Mouse (Mus musculus) liver, embryonic 16.5 days (tissue): ENCODE results near the gene Gnmt. TPM values are rescaled to one million over a fixed set of nuclear protein-coding genes. Genes with fewer than 3 reads are reported as not detected.

ENCODE experiments used
- ATAC-seq: fragments of 200-750 bp; cut with Nextera tagmentation; 2 replicates; pipeline ENCODE4 v1.8.0; 2017; ENCODE audit warnings: low read depth, mild to moderate bottlenecking, moderate number of reproducible peaks, moderate library complexity
- H3K27ac ChIP-seq: fragments of 300-500 bp; sonication (generic); 2 replicates; pipeline ENCODE4 v1.5.1; 2014; ENCODE audit warnings: mild to moderate bottlenecking, low read length
- H3K27me3 ChIP-seq: fragments of 300-500 bp; sonication (generic); 2 replicates; pipeline ENCODE4 v1.6.1; 2014; ENCODE audit warnings: low read depth, low read length, mixed read lengths; ENCODE audit not compliant: control insufficient read depth, insufficient read depth
- H3K36me3 ChIP-seq: fragments of 300-500 bp; sonication (generic); 2 replicates; pipeline ENCODE4 v1.6.1; 2014; ENCODE audit warnings: mild to moderate bottlenecking; ENCODE audit not compliant: control insufficient read depth, insufficient read depth
- H3K4me1 ChIP-seq: fragments of 300-500 bp; sonication (generic); 2 replicates; pipeline ENCODE4 v1.6.1; 2014; ENCODE audit warnings: low read depth, low read length, mixed read lengths; ENCODE audit not compliant: control insufficient read depth
- H3K4me2 ChIP-seq: fragments of 300-500 bp; sonication (generic); 2 replicates; pipeline ENCODE4 v1.6.1; 2014; ENCODE audit warnings: low read depth, low read length, mixed read lengths
- H3K4me3 ChIP-seq: fragments of 300-500 bp; sonication (generic); 2 replicates; pipeline ENCODE4 v1.5.1; 2014; ENCODE audit warnings: low read depth, mild to moderate bottlenecking, low read length
- H3K9ac ChIP-seq: fragments of 300-500 bp; sonication (generic); 2 replicates; pipeline ENCODE4 v1.6.1; 2014; ENCODE audit warnings: low read depth, low read length
- H3K9me3 ChIP-seq: fragments of 300-500 bp; sonication (generic); replicated peaks from 2 replicates; pipeline ENCODE4 v1.6.1; 2016; ENCODE audit warnings: low read length; ENCODE audit not compliant: control insufficient read depth
- WGBS: fragments of 180-500 bp; shearing (Covaris S2); extraction: QIAGEN DNeasy Blood & Tissue Kit; methylation state at CpG from one replicate; pipeline ENCODE4 v1.1.7; 2014; ENCODE audit not compliant: insufficient replicate concordance; 5-methylcytosine and 5-hydroxymethylcytosine counted together
- polyA plus RNA-seq: library from polyadenylated mRNA; unstranded; fragments of >200 nt; fragmentation: Nextera tagmentation; extraction: Ambion mirVana; gene quantifications from 2 replicates; pipeline ENCODE4 v1.2.1, GENCODE M21; 2015

Gene Gnmt
- polyA plus RNA-seq, 1 experiment from 2014 or later: 152 TPM

- H3K36me3 ChIP-seq: peaks cover 2% of the 10 kb centered on the region; the same call in 1 of the 2 replicates
- WGBS: 74% methylated on average over 5 of the region's 5 CpGs
- H3K9me3 ChIP-seq: no peaks in the 10 kb centered on the region
- peaks cover 15% of the 10 kb centered on the region for H3K4me1 ChIP-seq
- no peak overlapping the region for H3K27ac ChIP-seq
- H3K9ac ChIP-seq: no peak overlapping the region
- H3K4me3 ChIP-seq: no peak overlapping the region
- H3K27me3 ChIP-seq: no peaks in the 10 kb centered on the region
- ATAC-seq: no peak
- H3K4me2 ChIP-seq: no peak overlapping the region
These were observed 20.3 kb upstream of the Gnmt start for GRCm38 (mm10) chr17:46749282-46749681.

- no peak for ATAC-seq
- Histone ChIP-seq H3K4me2 (no peak overlapping the region), H3K9ac (no peak overlapping the region), H3K36me3 (peaks cover 2% of the 10 kb centered on the region; the same call in 1 of the 2 replicates), H3K27ac (no peak overlapping the region), H3K4me3 (no peak overlapping the region), H3K9me3 (no peaks in the 10 kb centered on the region), H3K4me1 (peaks cover 15% of the 10 kb centered on the region), H3K27me3 (no peaks in the 10 kb centered on the region)
- WGBS: 61% methylated on average over 2 of the region's 2 CpGs
These were observed 18.8 kb upstream of the Gnmt start for GRCm38 (mm10) chr17:46747806-46748205.

- Histone ChIP-seq H3K4me1 (peaks cover 9% of the 10 kb centered on the region), H3K9me3 (no peaks in the 10 kb centered on the region), H3K9ac (no peak overlapping the region), H3K36me3 (peaks cover 2% of the 10 kb centered on the region; the same call in 1 of the 2 replicates), H3K27ac (no peak overlapping the region), H3K27me3 (no peaks in the 10 kb centered on the region), H3K4me3 (no peak overlapping the region), H3K4me2 (no peak overlapping the region)
- no peak for ATAC-seq
- WGBS: 66% methylated on average over 8 of the region's 8 CpGs
These were observed 18.3 kb upstream of the Gnmt start for GRCm38 (mm10) chr17:46747234-46747633.

DNA sequence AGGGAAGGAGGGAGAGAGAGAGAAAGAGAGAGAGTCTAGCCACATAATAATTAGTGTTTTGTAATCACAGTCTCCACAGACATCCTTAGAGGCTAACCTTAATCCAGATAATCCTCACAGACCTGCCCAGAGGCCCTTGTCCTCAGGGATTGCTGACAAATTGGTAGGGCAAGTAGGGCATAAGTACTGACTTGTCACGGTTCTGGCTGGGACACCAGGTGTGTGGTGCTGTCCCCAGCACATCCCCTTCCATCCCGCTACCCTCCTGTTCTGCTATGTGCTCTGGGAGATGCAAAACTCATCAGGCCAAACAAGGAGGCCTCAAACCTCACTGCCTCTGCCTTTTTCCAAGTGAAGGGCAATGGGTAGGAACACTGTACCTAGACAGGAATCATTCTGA is 16.5 kb upstream of the Gnmt start:
- no peak overlapping the region for H3K4me2 ChIP-seq
- no peak overlapping the region for H3K4me3 ChIP-seq
- H3K27ac ChIP-seq: no peak overlapping the region
- no peak overlapping the region for H3K9ac ChIP-seq
- 83% methylated on average over 2 of the region's 2 CpGs for WGBS
- H3K27me3 ChIP-seq: no peaks in the 10 kb centered on the region
- no peaks in the 10 kb centered on the region for H3K9me3 ChIP-seq
- H3K36me3 ChIP-seq: peaks cover 2% of the 10 kb centered on the region; the same call in 1 of the 2 replicates
- peaks cover 3% of the 10 kb centered on the region; the same call in 1 of the 2 replicates for H3K4me1 ChIP-seq
- ATAC-seq: no peak

GRCm38 (mm10) chr17:46742986-46743385 is 14.0 kb upstream of the Gnmt start:
- Histone ChIP-seq H3K9ac (no peak overlapping the region), H3K9me3 (no peaks in the 10 kb centered on the region), H3K4me1 (peaks cover 3% of the 10 kb centered on the region; the same call in 1 of the 2 replicates), H3K4me3 (no peak overlapping the region), H3K27me3 (no peaks in the 10 kb centered on the region), H3K27ac (no peak overlapping the region), H3K4me2 (no peak overlapping the region), H3K36me3 (peaks cover 2% of the 10 kb centered on the region; the same call in 1 of the 2 replicates)
- WGBS: 86% methylated on average over 9 of the region's 9 CpGs
- ATAC-seq: no peak

DNA sequence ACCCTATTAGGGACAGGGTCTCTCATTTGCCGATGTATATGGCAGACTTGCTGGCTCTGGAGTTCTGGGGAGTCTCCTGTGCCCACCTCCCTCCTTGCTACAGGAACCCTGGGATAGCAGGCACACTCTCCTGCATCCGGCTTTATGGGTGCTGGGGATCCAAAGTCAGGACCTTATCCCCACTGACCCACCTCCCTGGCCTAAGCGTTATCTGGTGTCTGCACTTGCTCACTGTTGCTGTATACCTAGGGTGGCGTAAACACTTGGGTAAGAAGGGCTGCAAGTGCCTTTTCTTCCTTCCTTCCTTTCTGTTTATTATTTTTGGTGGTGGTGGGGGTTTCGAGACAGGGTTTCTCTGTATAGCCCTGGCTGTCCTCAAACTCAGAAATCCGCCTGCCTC is 12.3 kb upstream of the Gnmt start:
- Histone ChIP-seq H3K4me1 (peaks cover 3% of the 10 kb centered on the region; the same call in 1 of the 2 replicates), H3K4me3 (no peak overlapping the region), H3K9ac (no peak overlapping the region), H3K36me3 (no peaks in the 10 kb centered on the region), H3K4me2 (no peak overlapping the region), H3K27ac (no peak overlapping the region), H3K27me3 (no peaks in the 10 kb centered on the region), H3K9me3 (no peaks in the 10 kb centered on the region)
- peak; percentile 67 for ATAC-seq
- 61% methylated on average over 6 of the region's 6 CpGs for WGBS

- no peak overlapping the region for H3K4me3 ChIP-seq
- H3K9me3 ChIP-seq: no peaks in the 10 kb centered on the region
- no peak overlapping the region for H3K4me2 ChIP-seq
- no peaks in the 10 kb centered on the region for H3K27me3 ChIP-seq
- peak overlapping the region; percentile 51 for H3K27ac ChIP-seq
- H3K4me1 ChIP-seq: peaks cover 4% of the 10 kb centered on the region; the same call in 1 of the 2 replicates
- WGBS: 56% methylated on average over 10 of the region's 10 CpGs
- ATAC-seq: no peak
- H3K9ac ChIP-seq: no peak overlapping the region
- no peaks in the 10 kb centered on the region for H3K36me3 ChIP-seq
These were observed 7.2 kb upstream of the Gnmt start for GRCm38 (mm10) chr17:46736160-46736559.

DNA sequence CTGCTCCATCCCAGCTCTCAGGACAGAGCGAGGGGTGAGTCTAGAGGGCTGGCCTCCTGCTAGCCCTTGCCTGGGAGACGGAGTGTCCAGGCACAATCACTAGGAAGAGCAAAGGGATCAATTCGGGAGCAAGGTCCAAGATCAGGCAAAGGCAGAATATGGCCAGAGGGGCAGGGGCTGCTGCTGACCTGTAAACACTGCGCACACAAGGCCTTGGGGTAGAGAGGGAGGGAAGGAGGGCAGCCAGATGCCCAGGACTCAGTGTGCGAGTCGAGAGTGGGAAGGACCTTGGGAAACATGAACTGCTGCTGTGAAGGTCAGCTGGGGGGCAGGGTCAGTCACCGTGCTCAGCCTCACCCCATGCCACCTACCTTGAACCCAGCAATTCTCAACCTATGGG is 6.3 kb upstream of the Gnmt start:
- 65% methylated on average over 7 of the region's 7 CpGs for WGBS
- H3K4me1 ChIP-seq: peaks cover 3% of the 10 kb centered on the region; the same call in 1 of the 2 replicates
- peak; percentile 82 for ATAC-seq
- H3K4me3 ChIP-seq: no peak overlapping the region
- no peaks in the 10 kb centered on the region for H3K9me3 ChIP-seq
- no peaks in the 10 kb centered on the region for H3K36me3 ChIP-seq
- no peak overlapping the region for H3K9ac ChIP-seq
- H3K27ac ChIP-seq: peak overlapping the region; percentile 63
- no peaks in the 10 kb centered on the region for H3K27me3 ChIP-seq
- no peak overlapping the region for H3K4me2 ChIP-seq

GRCm38 (mm10) chr17:46734055-46734454 is 5.1 kb upstream of the Gnmt start:
- Histone ChIP-seq H3K27me3 (no peaks in the 10 kb centered on the region), H3K9me3 (no peaks in the 10 kb centered on the region), H3K4me2 (no peak overlapping the region), H3K4me3 (no peak overlapping the region), H3K4me1 (peaks cover 3% of the 10 kb centered on the region; the same call in 1 of the 2 replicates), H3K9ac (no peak overlapping the region), H3K27ac (peak overlapping the region; percentile 56), H3K36me3 (no peaks in the 10 kb centered on the region)
- ATAC-seq: no peak
- WGBS: 63% methylated on average over 3 of the region's 3 CpGs
